Mouse (Mus musculus) liver, adult 2 months (tissue): ENCODE data around the gene Zbtb21.

Experiments
- CTCF ChIP-seq: fragments of 200-500 bp; IDR thresholded peaks from 2 replicates; pipeline ENCODE4 v1.5.1; 2011; ENCODE audit warnings: low read depth, low read length, control low read depth
- POLR2A ChIP-seq: fragments of 200-500 bp; IDR thresholded peaks from 2 replicates; pipeline ENCODE4 v1.6.1; 2011; ENCODE audit warnings: low read length, control low read depth; ENCODE audit not compliant: insufficient read depth; ENCODE audit errors: extremely low read depth

DNA sequence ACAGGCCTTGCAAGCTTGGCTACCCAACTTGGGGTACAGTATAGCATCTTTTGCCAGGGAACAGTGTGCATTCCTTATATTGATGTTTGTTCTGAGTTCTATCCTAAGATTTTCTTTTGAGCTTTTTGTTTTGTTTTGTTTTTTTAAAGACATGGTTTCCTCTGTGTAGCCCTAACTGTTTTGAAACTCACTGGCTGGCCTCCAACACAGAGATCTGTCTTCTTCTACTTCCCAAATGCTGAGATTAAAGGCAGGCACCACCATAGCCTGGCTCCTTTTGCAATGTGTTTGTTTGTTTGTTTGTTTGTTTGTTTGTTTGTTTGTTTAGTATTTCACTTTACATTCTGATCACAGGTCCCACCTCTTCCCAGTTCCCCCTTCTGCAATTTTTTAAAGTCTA, 32.2 kb downstream of the Zbtb21 start:
- TF ChIP-seq CTCF: no peak
- TF ChIP-seq POLR2A: no peak
